Mouse (Mus musculus): ENCODE measurements around the gene Copg1. TPM values are rescaled to one million over a fixed set of nuclear protein-coding genes. Genes with fewer than 3 reads are reported as not detected.

Gene Copg1
- total and polyA plus RNA-seq, 3 experiments, result 78.3 to 91.9 (median 85.1) TPM

GRCm38 (mm10) chr6:87842254-87842653 lies 45.4 kb upstream of the Copg1 start:
- peak; percentile 41 for DNase-seq (ENCODE audit: extremely low read depth)
- H3K27me3 ChIP-seq (replicated peaks), result no peaks in the 10 kb centered on the region
- H3K79me2 ChIP-seq (replicated peaks; ENCODE audit: control insufficient read depth, extremely low read depth, insufficient read depth, poor library complexity, severe bottlenecking), result peaks cover 56% of the 10 kb centered on the region
- no peak overlapping the region for H3K27ac ChIP-seq (ENCODE audit: insufficient read depth, low read depth)
- H3K4me3 ChIP-seq (replicated peaks in 1 of 3; ENCODE audit: low read depth in 2 of 3, low read length in 2 of 3, poor library complexity in 1 of 3), result no peak overlapping the region
- TF ChIP-seq MXI1 (IDR thresholded peaks at IDR 0.05; ENCODE audit: low read depth, low read length) (no peak), SIN3A (IDR thresholded peaks at IDR 0.05; ENCODE audit: low read length) (no peak), SMC3 (IDR thresholded peaks at IDR 0.05; ENCODE audit: low read depth, low read length) (no peak), USF2 (conservative IDR thresholded peaks at IDR 0.05; ENCODE audit: low read depth, low read length) (no peak), ZMIZ1 (IDR thresholded peaks at IDR 0.05; ENCODE audit: low read depth, low read length) (no peak), UBTF (IDR thresholded peaks at IDR 0.05; ENCODE audit: low read depth, low read length) (no peak), ZKSCAN1 (IDR thresholded peaks at IDR 0.05; ENCODE audit: borderline replicate concordance, low read depth, low read length) (no peak), ETS1 (conservative IDR thresholded peaks at IDR 0.05; ENCODE audit: low read depth, low read length) (no peak)
- no peak overlapping the region for H3K9ac ChIP-seq (ENCODE audit: insufficient read depth, low read depth)
- in situ Hi-C loops (cut with MboI; ENCODE audit: low pct_ligation_motif_present, low pct_unique_long_range_greater_than_20kb, low sequenced_read_pairs) (no loop called here), dilution Hi-C loops (cut with MboI; ENCODE audit: extremely low pct_ligation_motif_present, extremely low pct_unique_long_range_greater_than_20kb, low sequenced_read_pairs) (no loop called here)
- peaks cover 5 to 67% of the 10 kb centered on the region in 2 experiments; a peak in 3 of 4 replicates for H3K4me1 ChIP-seq (ENCODE audit: control insufficient read depth in 1 of 2, insufficient read depth in 2 of 2)
- H3K36me3 ChIP-seq (replicated peaks in 1 of 2; ENCODE audit: control insufficient read depth in 1 of 2, insufficient read depth in 1 of 2, low read length in 1 of 2), result peaks cover 38 to 63% of the 10 kb centered on the region in 2 experiments
- H3K9me3 ChIP-seq (replicated peaks; ENCODE audit: low read length), result no peaks in the 10 kb centered on the region
- H3K4me2 ChIP-seq (ENCODE audit: insufficient read depth, low read depth, poor library complexity, severe bottlenecking), result no peak overlapping the region

DNA sequence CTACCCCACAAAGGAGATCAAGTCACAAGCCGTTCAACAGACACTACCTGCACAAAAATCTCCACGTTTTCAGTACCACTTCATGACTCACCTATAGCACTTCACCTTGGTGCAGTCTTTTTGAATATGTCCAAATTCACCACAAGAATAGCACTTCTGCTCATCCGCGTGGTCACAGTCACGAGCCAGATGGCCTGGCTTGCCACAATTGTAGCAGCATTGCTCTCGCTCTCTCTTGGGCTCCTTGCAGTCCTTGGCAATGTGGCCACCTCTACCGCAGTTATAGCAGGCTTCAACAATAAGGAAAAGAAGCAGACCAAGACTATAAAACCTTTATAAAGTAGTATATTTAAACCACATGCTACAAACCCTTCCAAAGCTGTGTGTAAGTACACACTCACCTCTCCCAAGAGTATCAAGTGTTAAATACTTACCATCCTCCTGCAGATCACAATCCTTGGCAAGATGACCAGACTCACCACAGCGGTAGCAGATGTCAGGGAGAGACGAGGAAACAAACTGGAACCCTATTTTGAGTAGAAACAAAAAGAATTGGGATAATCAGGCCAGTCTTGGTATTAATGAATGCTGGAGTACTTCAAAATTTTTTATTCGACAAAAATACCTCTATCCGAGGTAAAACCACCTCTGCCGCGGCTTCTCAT lies 42.5 kb upstream of the Copg1 start:
- DNase-seq (ENCODE audit: extremely low read depth), result no peak
- Histone ChIP-seq H3K4me2 (ENCODE audit: insufficient read depth, low read depth, poor library complexity, severe bottlenecking) (no peak overlapping the region), H3K36me3 (replicated peaks in 1 of 2; ENCODE audit: control insufficient read depth in 1 of 2, insufficient read depth in 1 of 2, low read length in 1 of 2) (peaks cover 50 to 81% of the 10 kb centered on the region in 2 experiments), H3K27ac (ENCODE audit: insufficient read depth, low read depth) (no peak overlapping the region), H3K79me2 (replicated peaks; ENCODE audit: control insufficient read depth, extremely low read depth, insufficient read depth, poor library complexity, severe bottlenecking) (peaks cover 72% of the 10 kb centered on the region), H3K4me1 (ENCODE audit: control insufficient read depth in 1 of 2, insufficient read depth in 2 of 2) (peaks cover 3 to 71% of the 10 kb centered on the region in 2 experiments; a peak in 3 of 4 replicates), H3K4me3 (replicated peaks in 1 of 3; ENCODE audit: low read depth in 2 of 3, low read length in 2 of 3, poor library complexity in 1 of 3) (no peak overlapping the region), H3K27me3 (replicated peaks) (no peaks in the 10 kb centered on the region), H3K9ac (ENCODE audit: insufficient read depth, low read depth) (no peak overlapping the region), H3K9me3 (replicated peaks; ENCODE audit: low read length) (no peaks in the 10 kb centered on the region)
- dilution Hi-C loops (cut with MboI; ENCODE audit: extremely low pct_ligation_motif_present, extremely low pct_unique_long_range_greater_than_20kb, low sequenced_read_pairs) (no loop called here), in situ Hi-C loops (cut with MboI; ENCODE audit: low pct_ligation_motif_present, low pct_unique_long_range_greater_than_20kb, low sequenced_read_pairs) (no loop called here)
- TF ChIP-seq ZMIZ1 (IDR thresholded peaks at IDR 0.05; ENCODE audit: low read depth, low read length), result no peak
- no peak for TF ChIP-seq BHLHE40 (IDR thresholded peaks at IDR 0.05; ENCODE audit: low read depth, low read length)
- no peak for TF ChIP-seq HCFC1 (IDR thresholded peaks at IDR 0.05; ENCODE audit: low read depth, low read length)
- TF ChIP-seq JUN (IDR thresholded peaks at IDR 0.05; ENCODE audit: insufficient read depth, low read depth, low read length), result no peak
- TF ChIP-seq ELF1 (IDR thresholded peaks at IDR 0.05; ENCODE audit: low read depth, low read length), result no peak
- TF ChIP-seq MAFK (IDR thresholded peaks at IDR 0.05; ENCODE audit: insufficient replicate concordance, low read length), result no peak
- TF ChIP-seq JUND (conservative IDR thresholded peaks at IDR 0.05; ENCODE audit: low read depth, low read length), result no peak
- no peak for TF ChIP-seq RCOR1 (conservative IDR thresholded peaks at IDR 0.05; ENCODE audit: low read depth, low read length)
